In the genomic region with DNA sequence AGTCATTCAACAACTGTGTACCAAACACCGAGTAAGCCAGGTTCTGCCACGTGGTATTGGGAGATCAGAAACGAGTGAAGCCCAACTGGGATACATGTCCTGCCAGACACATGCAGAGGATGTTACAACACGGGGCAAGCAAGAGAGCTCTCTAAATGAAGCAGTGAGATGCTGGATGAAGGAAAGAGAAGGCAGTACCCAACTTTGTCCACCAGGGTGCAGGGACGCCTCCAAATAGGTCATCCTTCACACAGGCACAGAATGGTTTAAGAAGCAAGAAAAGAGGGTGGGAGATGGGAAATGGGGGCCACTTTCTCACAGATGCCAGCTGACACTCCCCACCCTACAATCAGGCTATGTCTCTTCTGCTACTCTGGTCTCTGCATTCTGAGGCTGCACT, we compare ENCODE assay signal across 9 mouse cellular contexts.
DNase-seq lines count a peak whose midpoint lies in the region; ATAC-seq lines count a peak whose summit lies in the region.
"Had no signal": no experiment of that assay in that cellular context is flagged by ENCODE, and none has a peak within 500 bp of the region (broad histone marks: within the 10 kb centered on the region; RNA-seq: fewer than 3 reads in every experiment).

No protein-coding gene starts in this region.

- H3K4me1 ChIP-seq in hindbrain, embryonic 10.5 days (replicated peaks), result peaks cover 13% of the 10 kb centered on the region; the same call in 1 of the 2 replicates
- peaks cover 10% of the 10 kb centered on the region for H3K4me1 ChIP-seq in hindbrain, embryonic 12.5 days
- 0 out of 2 replicates have a peak, but pooled peaks cover 4% of the 10 kb centered on the region for H3K4me1 ChIP-seq in hindbrain, embryonic 14.5 days (replicated peaks; ENCODE audit: control insufficient read depth, insufficient read depth, low read length)
- H3K4me1 ChIP-seq: embryonic facial prominence, embryonic 13.5 days had no signal

- no peak overlapping the region for H3K4me3 ChIP-seq in hindbrain, embryonic 10.5 days
- H3K4me3 ChIP-seq in hindbrain, embryonic 12.5 days, result no peak overlapping the region
- H3K4me3 ChIP-seq in hindbrain, embryonic 14.5 days (replicated peaks; ENCODE audit: low read length), result no peak overlapping the region
- H3K4me3 ChIP-seq: embryonic facial prominence, embryonic 13.5 days had no signal

- H3K4me2 ChIP-seq in hindbrain, embryonic 12.5 days (replicated peaks), result no peak overlapping the region
- H3K4me2 ChIP-seq in hindbrain, embryonic 14.5 days (replicated peaks), result no peak overlapping the region
- H3K4me2 ChIP-seq: embryonic facial prominence, embryonic 13.5 days had no signal

- H3K27ac ChIP-seq in hindbrain, embryonic 10.5 days, result no peak overlapping the region
- H3K27ac ChIP-seq in hindbrain, embryonic 12.5 days, result no peak overlapping the region
- H3K27ac ChIP-seq in hindbrain, embryonic 14.5 days, result no peak overlapping the region
- H3K27ac ChIP-seq: embryonic facial prominence, embryonic 13.5 days had no signal

- peaks cover 7% of the 10 kb centered on the region; the same call in 1 of the 2 replicates for H3K27me3 ChIP-seq in hindbrain, embryonic 10.5 days (ENCODE audit: insufficient read depth, poor library complexity, severe bottlenecking)
- no peaks in the 10 kb centered on the region for H3K27me3 ChIP-seq in hindbrain, embryonic 12.5 days
- no peaks in the 10 kb centered on the region for H3K27me3 ChIP-seq in hindbrain, embryonic 14.5 days (ENCODE audit: control insufficient read depth, insufficient read depth, low read length)
- H3K27me3 ChIP-seq: embryonic facial prominence, embryonic 13.5 days had no signal

- 37% methylated on average over 5 of the region's 5 CpGs for WGBS in hindbrain, embryonic 10.5 days
- WGBS in hindbrain, embryonic 12.5 days, result 45% methylated on average over 5 of the region's 5 CpGs
- WGBS in hindbrain, embryonic 14.5 days, result 44% methylated on average over 5 of the region's 5 CpGs

- no peak overlapping the region for H3K9ac ChIP-seq in hindbrain, embryonic 12.5 days
- no peak overlapping the region for H3K9ac ChIP-seq in hindbrain, embryonic 14.5 days
- H3K9ac ChIP-seq: embryonic facial prominence, embryonic 13.5 days had no signal

- no peak for ATAC-seq in hindbrain, embryonic 12.5 days (ENCODE audit: low FRiP score)
- no peak for ATAC-seq in hindbrain, embryonic 14.5 days (ENCODE audit: low FRiP score)
- ATAC-seq in megakaryocyte, adult 5-6 weeks (ENCODE audit: poor library complexity, severe bottlenecking), result peak; percentile 43; the same call in 1 of the 2 replicates

- peaks cover 5% of the 10 kb centered on the region for H3K9me3 ChIP-seq in hindbrain, embryonic 10.5 days
- H3K9me3 ChIP-seq in hindbrain, embryonic 12.5 days (replicated peaks), result no peaks in the 10 kb centered on the region; the same call in 1 of the 2 replicates
- no peaks in the 10 kb centered on the region for H3K9me3 ChIP-seq in hindbrain, embryonic 14.5 days (ENCODE audit: control insufficient read depth, low read length)
- H3K9me3 ChIP-seq: embryonic facial prominence, embryonic 13.5 days had no signal

- peak; percentile 36 for DNase-seq in hindbrain, embryonic 10.5 days (ENCODE audit: low spot score)
- DNase-seq in 416B (ENCODE audit: low read depth) (peak; percentile 31), MN1 (ENCODE audit: low spot score) (peak; percentile 21)
- DNase-seq in cerebellum, postnatal 25 days, result peak; percentile 49 to 64
- peak; percentile 70 for DNase-seq in hindbrain, embryonic 14.5 days (ENCODE audit: low spot score)
- DNase-seq in Muller cell, postnatal 12 days (ENCODE audit: inconsistent ontology term), result no peak

- no peaks in the 10 kb centered on the region for H3K36me3 ChIP-seq in hindbrain, embryonic 10.5 days
- H3K36me3 ChIP-seq in hindbrain, embryonic 12.5 days, result no peaks in the 10 kb centered on the region
- no peaks in the 10 kb centered on the region for H3K36me3 ChIP-seq in hindbrain, embryonic 14.5 days (replicated peaks; ENCODE audit: control insufficient read depth, insufficient read depth)
- H3K36me3 ChIP-seq: embryonic facial prominence, embryonic 13.5 days had no signal
